Mouse (Mus musculus) limb, embryonic 14.5 days (tissue): ENCODE data around the gene Acad11. TPM values are rescaled to one million over a fixed set of nuclear protein-coding genes. Genes with fewer than 3 reads are reported as not detected.

ENCODE experiments used
- ATAC-seq: fragments of 200-750 bp; cut with Nextera tagmentation; 2 replicates; pipeline ENCODE4 v1.8.0; 2017; ENCODE audit warnings: low read depth, moderate number of reproducible peaks, moderate TSS enrichment; ENCODE audit not compliant: low FRiP score
- DNase-seq: peaks from one replicate; pipeline ENCODE4 v3.0.0-alpha.2; 2015; ENCODE audit warnings: low spot score
- H3K27ac ChIP-seq: fragments of 300-500 bp; sonication (generic); replicated peaks from 2 replicates; pipeline ENCODE4 v1.5.1; 2014; ENCODE audit warnings: low read depth, mild to moderate bottlenecking, low read length, moderate library complexity, mixed read lengths
- H3K27me3 ChIP-seq: fragments of 300-500 bp; sonication (generic); 2 replicates; pipeline ENCODE4 v1.6.1; 2014; ENCODE audit warnings: low read length, mixed read lengths; ENCODE audit not compliant: control insufficient read depth, insufficient read depth
- H3K36me3 ChIP-seq: fragments of 300-500 bp; sonication (generic); 2 replicates; pipeline ENCODE4 v1.6.1; 2014; ENCODE audit warnings: mild to moderate bottlenecking, low read length, moderate library complexity, mixed read lengths; ENCODE audit not compliant: control insufficient read depth, insufficient read depth
- H3K4me1 ChIP-seq: fragments of 300-500 bp; sonication (generic); 2 replicates; pipeline ENCODE4 v1.6.1; 2014; ENCODE audit warnings: antibody characterized with exemption, low read length, mixed read lengths; ENCODE audit not compliant: control insufficient read depth, insufficient read depth
- H3K4me2 ChIP-seq: fragments of 300-500 bp; sonication (generic); replicated peaks from 2 replicates; pipeline ENCODE4 v1.6.1; 2014; ENCODE audit warnings: low read depth, mild to moderate bottlenecking, low read length, moderate library complexity; ENCODE audit not compliant: severe bottlenecking
- H3K4me3 ChIP-seq: fragments of 300-500 bp; sonication (generic); replicated peaks from 2 replicates; pipeline ENCODE4 v1.5.1; 2014; ENCODE audit warnings: low read length
- H3K9ac ChIP-seq: fragments of 300-500 bp; sonication (generic); 2 replicates; pipeline ENCODE4 v1.6.1; 2014; ENCODE audit warnings: mild to moderate bottlenecking, low read depth, low read length, moderate library complexity; ENCODE audit not compliant: severe bottlenecking
- H3K9me3 ChIP-seq: fragments of 300-500 bp; sonication (generic); 2 replicates; pipeline ENCODE4 v1.6.1; 2016; ENCODE audit warnings: low read length; ENCODE audit not compliant: control insufficient read depth
- POLR2A ChIP-seq: fragments of 200-500 bp; IDR thresholded peaks from 2 replicates; pipeline ENCODE4 v1.8.0; 2012; ENCODE audit warnings: inconsistent platforms, mild to moderate bottlenecking, moderate library complexity, borderline replicate concordance; ENCODE audit not compliant: insufficient read depth, insufficient read length; ENCODE audit errors: extremely low read depth
- WGBS: fragments of 180-500 bp; shearing (Covaris S2); extraction: QIAGEN DNeasy Blood & Tissue Kit; methylation state at CpG from one replicate; pipeline ENCODE4 v1.1.7; 2014; 5-methylcytosine and 5-hydroxymethylcytosine counted together
- polyA plus RNA-seq, 2 experiments: library from polyadenylated mRNA; depleted of rRNA in 1 of 2; stranded (reverse) in 1 of 2; unstranded in 1 of 2; fragments of >200 nt; fragmentation: Nextera tagmentation in 1 of 2; extraction: Ambion mirVana in 1 of 2; gene quantifications; 2 replicates each; pipeline versions ENCODE4 v1.2.1 to v1.2.3; 2012 to 2014

Gene Acad11
- polyA plus RNA-seq, 2 experiments = 11.4 to 14.0 TPM

DNA sequence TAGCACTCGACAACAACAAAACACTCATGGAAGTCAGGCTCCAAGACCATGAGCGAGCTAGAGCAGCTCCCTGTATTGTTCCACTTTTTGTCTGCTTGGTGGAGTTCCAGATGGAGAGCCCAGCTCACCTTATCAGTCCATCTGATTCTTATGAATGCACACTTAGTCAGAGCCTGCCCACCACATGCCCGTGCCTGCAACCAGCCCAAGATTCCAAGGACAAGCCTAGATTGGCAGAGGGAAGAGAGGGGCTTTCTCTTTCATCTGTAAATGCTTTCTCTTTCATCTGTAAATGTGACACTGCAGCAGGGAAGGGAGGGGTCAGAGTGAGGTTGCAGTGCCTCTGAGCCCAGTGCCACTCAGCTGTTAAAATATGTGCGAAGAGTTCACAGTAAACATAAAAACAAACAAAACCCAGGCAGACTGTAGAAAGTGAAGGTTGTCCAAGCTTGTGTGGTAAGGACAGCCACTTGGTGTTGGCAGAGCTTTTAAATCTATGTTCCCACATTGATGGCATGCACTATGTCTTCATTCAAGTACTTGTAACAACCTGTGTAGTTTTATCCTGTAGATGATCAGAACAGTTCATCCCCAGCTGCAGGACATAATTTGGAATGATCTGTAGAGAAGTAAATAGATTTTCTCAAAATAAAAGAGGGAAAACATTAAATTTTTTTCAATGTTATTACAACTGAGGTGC, 22.7 kb downstream of the Acad11 start:
- WGBS = 44% methylated on average over 4 of the region's 4 CpGs

DNA sequence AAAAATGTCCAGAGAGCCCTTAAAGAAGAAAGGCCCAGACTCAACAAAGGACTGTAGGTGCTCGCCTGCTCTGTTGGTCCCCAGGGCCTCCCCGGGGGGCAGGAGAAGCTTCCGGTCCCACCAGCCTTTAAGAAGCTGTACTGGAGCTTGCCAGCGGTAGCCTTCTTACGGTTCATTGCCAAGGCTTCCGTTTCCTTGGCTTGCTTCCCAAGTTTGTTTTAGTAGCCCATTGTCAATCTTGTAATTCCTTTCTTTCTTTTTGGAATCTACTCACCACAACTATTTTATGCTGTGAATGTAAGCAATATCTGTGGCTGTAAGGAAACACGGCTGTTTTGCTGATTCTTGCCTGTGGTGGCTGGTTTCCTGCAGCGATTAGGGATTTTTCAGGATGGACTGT, 25.4 kb downstream of the Acad11 start:
- ATAC-seq (no peak), DNase-seq (peak; percentile 57)
- H3K4me3 ChIP-seq = no peak overlapping the region
- peaks cover 4% of the 10 kb centered on the region; the same call in 1 of the 2 replicates for H3K36me3 ChIP-seq
- 60% methylated on average over 8 of the region's 8 CpGs for WGBS
- no peaks in the 10 kb centered on the region for H3K27me3 ChIP-seq
- H3K4me1 ChIP-seq = peaks cover 7% of the 10 kb centered on the region; the same call in 1 of the 2 replicates
- no peak overlapping the region for H3K4me2 ChIP-seq
- H3K9me3 ChIP-seq = no peaks in the 10 kb centered on the region
- peak overlapping the region; percentile 72; the same call in 1 of the 2 replicates for H3K27ac ChIP-seq
- no peak for TF ChIP-seq POLR2A
- no peak overlapping the region for H3K9ac ChIP-seq

More for the DNA sequence above, 22.7 kb downstream of the Acad11 start:
- H3K4me1 ChIP-seq = peaks cover 7% of the 10 kb centered on the region; the same call in 1 of the 2 replicates
- no peak overlapping the region for H3K4me2 ChIP-seq
- no peak overlapping the region for H3K27ac ChIP-seq
- peaks cover 4% of the 10 kb centered on the region; the same call in 1 of the 2 replicates for H3K36me3 ChIP-seq
- H3K27me3 ChIP-seq = no peaks in the 10 kb centered on the region
- H3K4me3 ChIP-seq = no peak overlapping the region
- DNase-seq = no peak
- no peaks in the 10 kb centered on the region for H3K9me3 ChIP-seq
- no peak for TF ChIP-seq POLR2A
- no peak for ATAC-seq
- no peak overlapping the region for H3K9ac ChIP-seq

DNA sequence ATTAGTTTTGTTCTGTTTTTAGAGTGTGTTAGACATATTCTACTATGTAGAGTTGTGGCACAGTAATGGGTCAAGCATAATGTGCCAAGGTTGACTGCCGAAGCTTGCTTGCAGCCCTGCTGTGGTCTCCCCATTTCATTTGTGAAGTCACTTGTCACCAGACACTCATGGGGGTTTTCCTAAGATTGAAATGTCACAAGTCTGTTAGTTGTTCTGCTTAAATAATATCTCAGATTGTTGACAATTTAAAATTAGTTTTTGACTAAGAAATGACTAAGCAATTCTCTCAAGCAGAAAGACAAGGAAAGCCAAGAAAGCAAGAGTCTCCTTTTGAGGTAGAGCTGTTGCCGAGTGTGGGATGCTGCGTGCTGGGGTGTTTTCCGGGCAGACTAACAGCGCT, 29.8 kb downstream of the Acad11 start:
- no peak for TF ChIP-seq POLR2A
- no peak for DNase-seq
- 89% methylated on average over 5 of the region's 5 CpGs for WGBS
- Histone ChIP-seq H3K27me3 (no peaks in the 10 kb centered on the region), H3K4me2 (no peak overlapping the region), H3K27ac (no peak overlapping the region), H3K36me3 (no peaks in the 10 kb centered on the region), H3K9me3 (no peaks in the 10 kb centered on the region), H3K4me1 (peaks cover 7% of the 10 kb centered on the region; the same call in 1 of the 2 replicates), H3K9ac (no peak overlapping the region), H3K4me3 (no peak overlapping the region)
- ATAC-seq = no peak

DNA sequence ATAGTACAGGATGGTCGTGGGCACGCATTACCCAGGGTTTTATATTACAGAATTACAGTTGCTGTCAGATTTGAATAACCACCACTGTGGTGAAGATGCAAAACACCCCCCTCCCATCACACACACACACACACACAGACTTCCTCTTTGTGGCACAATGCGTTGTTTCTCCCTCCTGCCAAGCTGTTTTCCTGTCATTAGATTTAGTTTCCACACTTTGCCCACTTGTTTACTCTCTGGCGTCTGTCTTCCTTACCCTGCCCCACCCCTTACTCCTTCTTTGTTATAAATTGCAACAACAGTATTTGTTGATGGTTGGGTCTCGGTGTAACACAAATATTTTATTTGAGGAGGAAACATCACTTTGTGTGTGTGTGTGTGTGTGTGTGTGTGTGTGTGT, 35.1 kb downstream of the Acad11 start:
- Histone ChIP-seq H3K9me3 (no peaks in the 10 kb centered on the region), H3K36me3 (no peaks in the 10 kb centered on the region), H3K4me2 (no peak overlapping the region), H3K9ac (no peak overlapping the region), H3K27ac (no peak overlapping the region), H3K4me1 (peaks cover 5% of the 10 kb centered on the region; the same call in 1 of the 2 replicates), H3K27me3 (no peaks in the 10 kb centered on the region), H3K4me3 (no peak overlapping the region)
- DNase-seq (no peak), ATAC-seq (no peak)
- no peak for TF ChIP-seq POLR2A
- 61% methylated on average over 5 of the region's 5 CpGs for WGBS

DNA sequence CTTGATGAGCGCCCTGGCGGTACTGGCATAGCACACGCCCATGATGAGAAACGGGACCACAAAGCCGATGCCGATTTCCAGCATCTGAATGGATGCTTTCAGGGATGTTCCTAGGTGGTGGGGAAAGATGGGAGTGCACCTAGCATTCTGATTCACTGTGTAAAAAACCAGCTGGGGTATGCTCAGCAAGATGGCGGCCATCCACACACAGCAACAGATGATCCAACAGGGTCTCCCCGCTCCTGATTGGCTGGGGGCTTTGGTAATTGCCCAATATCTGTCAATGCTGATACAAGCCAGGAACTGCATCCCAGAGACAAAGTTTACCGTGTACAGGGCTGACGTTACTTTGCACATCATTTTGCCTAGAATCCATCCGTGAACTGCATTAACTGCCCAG, 35.9 kb downstream of the Acad11 start:
- H3K4me3 ChIP-seq = no peak overlapping the region
- H3K4me2 ChIP-seq = no peak overlapping the region
- H3K36me3 ChIP-seq = no peaks in the 10 kb centered on the region
- WGBS = 88% methylated on average over 11 of the region's 11 CpGs
- no peaks in the 10 kb centered on the region for H3K27me3 ChIP-seq
- H3K9ac ChIP-seq = no peak overlapping the region
- H3K27ac ChIP-seq = no peak overlapping the region
- no peak for TF ChIP-seq POLR2A
- no peak for ATAC-seq
- H3K4me1 ChIP-seq = peaks cover 5% of the 10 kb centered on the region; the same call in 1 of the 2 replicates
- H3K9me3 ChIP-seq = no peaks in the 10 kb centered on the region
- DNase-seq = no peak

DNA sequence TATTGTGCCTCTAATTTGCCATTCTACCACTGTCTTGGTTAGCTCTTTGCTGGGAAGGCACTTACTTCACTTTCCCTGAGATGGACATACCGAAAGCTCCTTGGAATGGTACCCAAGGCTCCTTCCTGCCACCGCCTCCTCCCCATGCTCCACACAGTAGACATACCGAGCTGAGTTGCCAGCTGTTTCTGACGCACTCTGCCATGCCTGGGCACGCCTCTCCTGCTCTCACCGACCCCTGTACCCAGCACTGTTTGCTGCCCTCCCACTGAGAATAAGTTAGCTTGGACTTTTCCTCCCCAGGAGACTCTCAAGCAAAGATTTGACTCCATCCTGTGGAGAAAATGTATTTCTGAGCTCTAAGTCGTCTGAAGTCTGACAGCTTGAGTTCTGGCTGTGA, 37.6 kb downstream of the Acad11 start:
- no peaks in the 10 kb centered on the region for H3K9me3 ChIP-seq
- 50% methylated on average over 7 of the region's 7 CpGs for WGBS
- H3K36me3 ChIP-seq = no peaks in the 10 kb centered on the region
- no peak overlapping the region for H3K4me2 ChIP-seq
- peaks cover 5% of the 10 kb centered on the region; the same call in 1 of the 2 replicates for H3K4me1 ChIP-seq
- no peak overlapping the region for H3K4me3 ChIP-seq
- H3K27me3 ChIP-seq = no peaks in the 10 kb centered on the region
- ATAC-seq = no peak
- no peak overlapping the region for H3K27ac ChIP-seq
- no peak for TF ChIP-seq POLR2A
- DNase-seq = no peak
- no peak overlapping the region for H3K9ac ChIP-seq
